In the genomic region with DNA sequence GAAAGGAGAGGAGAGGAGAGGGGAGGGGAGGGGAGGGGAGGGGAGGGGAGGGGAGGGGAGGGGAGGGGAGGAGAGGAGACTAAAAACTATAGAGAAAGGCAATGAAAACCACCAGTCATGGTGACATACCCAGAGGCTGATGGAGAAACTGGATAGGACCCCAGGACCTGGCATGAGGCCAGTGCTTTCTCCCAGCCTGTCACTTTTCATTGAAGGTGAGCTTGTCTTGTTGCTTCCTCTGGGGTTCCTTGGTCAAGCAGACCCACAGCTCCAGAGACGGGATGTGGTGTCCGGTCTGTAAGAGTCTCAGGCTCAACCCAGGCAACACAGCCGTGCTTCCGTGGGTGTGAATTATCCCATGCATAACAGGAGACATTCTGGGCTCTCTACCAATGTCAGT, we compare ENCODE assay signal across 25 mouse cellular contexts.
DNase-seq lines count a peak whose midpoint lies in the region; ATAC-seq lines count a peak whose summit lies in the region.
"Had no signal": no experiment of that assay in that cellular context is flagged by ENCODE, and none has a peak within 500 bp of the region (broad histone marks: within the 10 kb centered on the region; RNA-seq: fewer than 3 reads in every experiment).

No protein-coding gene starts in this region.

- no peaks in the 10 kb centered on the region for H3K36me3 ChIP-seq in heart, embryonic 12.5 days
- no peaks in the 10 kb centered on the region for H3K36me3 ChIP-seq in kidney, embryonic 16.5 days (ENCODE audit: insufficient read depth, low read length)
- H3K36me3 ChIP-seq in midbrain, embryonic 11.5 days (ENCODE audit: control insufficient read depth, insufficient read depth, low read length) = no peaks in the 10 kb centered on the region
- no peaks in the 10 kb centered on the region for H3K36me3 ChIP-seq in midbrain, embryonic 13.5 days
- H3K36me3 ChIP-seq: embryonic facial prominence, embryonic 10.5 days; embryonic facial prominence, embryonic 12.5 days; forebrain, embryonic 15.5 days; G1E had no signal

- 0 out of 2 replicates have a peak, but pooled peaks cover 3% of the 10 kb centered on the region for H3K4me1 ChIP-seq in heart, embryonic 12.5 days (replicated peaks)
- no peaks in the 10 kb centered on the region for H3K4me1 ChIP-seq in kidney, embryonic 16.5 days (ENCODE audit: insufficient read depth, low read length)
- no peaks in the 10 kb centered on the region for H3K4me1 ChIP-seq in midbrain, embryonic 11.5 days (ENCODE audit: control insufficient read depth, insufficient read depth, low read length)
- H3K4me1 ChIP-seq in midbrain, embryonic 13.5 days (replicated peaks) = no peaks in the 10 kb centered on the region
- H3K4me1 ChIP-seq: embryonic facial prominence, embryonic 10.5 days; embryonic facial prominence, embryonic 12.5 days had no signal

- 89% methylated on average over 4 of the region's 4 CpGs for WGBS in heart, embryonic 12.5 days
- WGBS in kidney, embryonic 16.5 days = 79% methylated on average over 4 of the region's 4 CpGs
- 93% methylated on average over 4 of the region's 4 CpGs for WGBS in midbrain, embryonic 11.5 days
- 92% methylated on average over 4 of the region's 4 CpGs for WGBS in midbrain, embryonic 13.5 days

- no peak for ATAC-seq in heart, embryonic 12.5 days (ENCODE audit: insufficient number of reproducible peaks, low FRiP score)
- ATAC-seq in kidney, embryonic 16.5 days (ENCODE audit: low FRiP score, low TSS enrichment) = no peak
- ATAC-seq in midbrain, embryonic 11.5 days (ENCODE audit: low FRiP score) = no peak
- ATAC-seq in midbrain, embryonic 13.5 days = no peak
- ATAC-seq: activated CD4-positive, CD25-positive, alpha-beta regulatory T cell, adult 4 months; CD4-positive, CD25-positive, alpha-beta regulatory T cell, adult 4 months; forebrain, embryonic 13.5 days; forebrain, embryonic 15.5 days; forebrain, postnatal 0 days; Patski had no signal

- H3K27me3 ChIP-seq in heart, embryonic 12.5 days (replicated peaks) = no peaks in the 10 kb centered on the region
- H3K27me3 ChIP-seq in kidney, embryonic 16.5 days (ENCODE audit: insufficient read depth, low read length) = no peaks in the 10 kb centered on the region
- no peaks in the 10 kb centered on the region for H3K27me3 ChIP-seq in midbrain, embryonic 11.5 days (ENCODE audit: control insufficient read depth, insufficient read depth, low read length)
- no peaks in the 10 kb centered on the region for H3K27me3 ChIP-seq in midbrain, embryonic 13.5 days
- H3K27me3 ChIP-seq: CH12.LX; embryonic facial prominence, embryonic 12.5 days; forebrain, embryonic 13.5 days; forebrain, embryonic 15.5 days; Patski had no signal

- no peak overlapping the region for H3K4me3 ChIP-seq in heart, embryonic 12.5 days
- H3K4me3 ChIP-seq in kidney, embryonic 16.5 days (ENCODE audit: low read length) = no peak overlapping the region
- H3K4me3 ChIP-seq in midbrain, embryonic 11.5 days (ENCODE audit: low read depth, low read length) = no peak overlapping the region
- H3K4me3 ChIP-seq in midbrain, embryonic 13.5 days (replicated peaks) = no peak overlapping the region
- H3K4me3 ChIP-seq: embryonic facial prominence, embryonic 10.5 days; embryonic facial prominence, embryonic 12.5 days; forebrain, embryonic 13.5 days; forebrain, embryonic 15.5 days had no signal

- H3K27ac ChIP-seq in heart, embryonic 12.5 days (ENCODE audit: poor library complexity, severe bottlenecking) = no peak overlapping the region
- no peak overlapping the region for H3K27ac ChIP-seq in kidney, embryonic 16.5 days (ENCODE audit: low read length)
- no peak overlapping the region for H3K27ac ChIP-seq in midbrain, embryonic 11.5 days (ENCODE audit: low read depth, low read length)
- no peak overlapping the region for H3K27ac ChIP-seq in midbrain, embryonic 13.5 days
- H3K27ac ChIP-seq: embryonic facial prominence, embryonic 10.5 days; embryonic facial prominence, embryonic 12.5 days; forebrain, embryonic 13.5 days; forebrain, embryonic 15.5 days had no signal

- no peak overlapping the region for H3K9ac ChIP-seq in heart, embryonic 12.5 days
- H3K9ac ChIP-seq in kidney, embryonic 16.5 days (replicated peaks; ENCODE audit: low read length) = no peak overlapping the region
- no peak overlapping the region for H3K9ac ChIP-seq in midbrain, embryonic 11.5 days (ENCODE audit: low read length)
- no peak overlapping the region for H3K9ac ChIP-seq in midbrain, embryonic 13.5 days (replicated peaks)
- H3K9ac ChIP-seq: embryonic facial prominence, embryonic 12.5 days; forebrain, embryonic 13.5 days; forebrain, embryonic 15.5 days; forebrain, postnatal 0 days had no signal

- H3K4me2 ChIP-seq in heart, embryonic 12.5 days = no peak overlapping the region
- H3K4me2 ChIP-seq in kidney, embryonic 16.5 days (replicated peaks; ENCODE audit: low read depth, low read length) = no peak overlapping the region
- no peak overlapping the region for H3K4me2 ChIP-seq in midbrain, embryonic 11.5 days
- H3K4me2 ChIP-seq in midbrain, embryonic 13.5 days (replicated peaks) = no peak overlapping the region
- H3K4me2 ChIP-seq: embryonic facial prominence, embryonic 12.5 days; forebrain, embryonic 13.5 days; forebrain, embryonic 15.5 days had no signal

- H3K9me3 ChIP-seq in heart, embryonic 12.5 days (replicated peaks) = no peaks in the 10 kb centered on the region
- no peaks in the 10 kb centered on the region for H3K9me3 ChIP-seq in kidney, embryonic 16.5 days (ENCODE audit: low read length)
- H3K9me3 ChIP-seq in midbrain, embryonic 11.5 days (ENCODE audit: control insufficient read depth, low read length) = no peaks in the 10 kb centered on the region
- H3K9me3 ChIP-seq in midbrain, embryonic 13.5 days = no peaks in the 10 kb centered on the region
- H3K9me3 ChIP-seq: embryonic facial prominence, embryonic 10.5 days; embryonic facial prominence, embryonic 12.5 days; forebrain, embryonic 13.5 days; forebrain, embryonic 15.5 days had no signal

- DNase-seq in cerebellum, postnatal 10 days = peak; percentile 77 to 82
- no peak for DNase-seq in cerebellum, postnatal 36 days
- DNase-seq in heart, adult 11 months = peak; percentile 62
- peak; percentile 26 for DNase-seq in kidney, postnatal 10 days
- peak; percentile 33 for DNase-seq in midbrain, embryonic 11.5 days (ENCODE audit: low spot score, missing footprints)
- DNase-seq: adrenal gland, adult 8-10 months; adrenal gland, postnatal 14 days; adrenal gland, postnatal 36 days; B cell, adult 2 months; cerebellum, adult 11-12 months; cerebellum, adult 2 months; cerebellum, adult 9-11 months; forebrain, postnatal 0 days had no signal

Comparison
In these comparisons a context has a peak if more than half of its experiments do, and no peak if none do; other contexts are left out.
1. DNase-seq: peak in cerebellum, postnatal 10 days (2 of 2), heart, adult 11 months (single experiment), kidney, postnatal 10 days (single experiment) and midbrain, embryonic 11.5 days (single experiment); none in cerebellum, postnatal 36 days (0 of 2).